Mouse (Mus musculus) heart, embryonic 13.5 days (tissue): ENCODE data around the gene Gm3139. TPM values are rescaled to one million over a fixed set of nuclear protein-coding genes. Genes with fewer than 3 reads are reported as not detected.
"Not testable (repeated sequence)": the region's sequence is repeated elsewhere in the genome, so short reads cannot be mapped to it uniquely, and the experiment has no call there.

ENCODE experiments used
- ATAC-seq: fragments of 200-750 bp; cut with Nextera tagmentation; 2 replicates; pipeline ENCODE4 v1.8.0; 2017; ENCODE audit warnings: moderate TSS enrichment; ENCODE audit not compliant: insufficient number of reproducible peaks, low FRiP score, low TSS enrichment; ENCODE audit errors: extremely low read depth
- H3K27ac ChIP-seq: fragments of 300-500 bp; sonication (generic); replicated peaks from 2 replicates; pipeline ENCODE4 v1.5.1; 2015; ENCODE audit warnings: moderate library complexity, mild to moderate bottlenecking, inconsistent platforms
- H3K27me3 ChIP-seq: fragments of 300-500 bp; sonication (generic); replicated peaks from 2 replicates; pipeline ENCODE4 v1.6.1; 2015; ENCODE audit warnings: mild to moderate bottlenecking, inconsistent platforms
- H3K36me3 ChIP-seq: fragments of 300-500 bp; sonication (generic); 2 replicates; pipeline ENCODE4 v1.6.1; 2015; ENCODE audit warnings: mild to moderate bottlenecking, inconsistent platforms
- H3K4me1 ChIP-seq: fragments of 300-500 bp; sonication (generic); 2 replicates; pipeline ENCODE4 v1.6.1; 2015; ENCODE audit warnings: inconsistent platforms
- H3K4me2 ChIP-seq: fragments of 300-500 bp; sonication (generic); 2 replicates; pipeline ENCODE4 v1.6.1; 2015; ENCODE audit warnings: inconsistent platforms, mild to moderate bottlenecking, moderate library complexity
- H3K4me3 ChIP-seq: fragments of 300-500 bp; sonication (generic); 2 replicates; pipeline ENCODE4 v1.5.1; 2015; ENCODE audit warnings: moderate library complexity, mild to moderate bottlenecking, inconsistent platforms
- H3K9ac ChIP-seq: fragments of 300-500 bp; sonication (generic); 2 replicates; pipeline ENCODE4 v1.6.1; 2015; ENCODE audit warnings: inconsistent platforms, mild to moderate bottlenecking, moderate library complexity
- H3K9me3 ChIP-seq: fragments of 300-500 bp; sonication (generic); 2 replicates; pipeline ENCODE4 v1.6.1; 2016; ENCODE audit warnings: inconsistent platforms
- WGBS: fragments of 180-500 bp; shearing (Covaris S2); methylation state at CpG from one replicate; pipeline ENCODE4 v1.1.7; 2015; ENCODE audit warnings: mixed read lengths; 5-methylcytosine and 5-hydroxymethylcytosine counted together
- polyA plus RNA-seq: library from polyadenylated mRNA; unstranded; fragments of >200 nt; fragmentation: Nextera tagmentation; extraction: Ambion mirVana; gene quantifications from 2 replicates; pipeline ENCODE4 v1.2.1, GENCODE M21; 2015

Gm3139 gene
- not detected in 2 replicates for polyA plus RNA-seq

DNA sequence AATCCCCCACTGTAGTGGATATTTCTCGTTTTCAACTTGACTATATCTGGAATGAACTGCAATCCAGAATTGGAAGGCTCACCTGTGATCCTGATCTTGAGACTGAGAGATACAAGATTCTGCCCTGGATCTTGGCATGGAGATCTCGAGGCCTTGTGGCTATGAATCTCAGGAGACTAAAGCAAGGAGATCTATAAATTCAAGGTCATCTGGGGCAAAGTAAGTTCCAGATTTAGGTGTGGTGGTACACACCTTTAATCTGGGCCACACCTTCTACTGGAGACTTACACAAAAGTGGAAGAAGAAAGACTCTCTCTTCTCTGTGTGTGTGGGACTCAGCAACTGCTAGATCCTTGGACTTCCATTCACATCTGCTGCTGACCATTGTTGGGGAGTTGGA lies at the start of gene Gm3139:
Gene Gm3139, plus strand, starts transcription at position 301 of the 400 bp plus-strand sequence.
- H3K36me3 ChIP-seq, H3K4me1 ChIP-seq, ATAC-seq, H3K4me2 ChIP-seq, H3K4me3 ChIP-seq, H3K27ac ChIP-seq, H3K9ac ChIP-seq, H3K27me3 ChIP-seq, H3K9me3 ChIP-seq: not testable (repeated sequence)
- WGBS, result no CpG with 5 or more reads among the region's 2 CpGs

Other genes with a start within 250 kb of the Gm3139 start
- not detected in 2 replicates for gene A430089I19Rik, start 219.5 kb upstream of the Gm3139 start, polyA plus RNA-seq
- not detected in 2 replicates for gene Gm6502, start 211.9 kb upstream of the Gm3139 start, polyA plus RNA-seq
- not detected in 2 replicates for gene AA792892, start 186.5 kb upstream of the Gm3139 start, polyA plus RNA-seq
- gene Gm7682, start 80.5 kb upstream of the Gm3139 start, polyA plus RNA-seq, result not detected in 2 replicates
- gene Gm3147, start 90.1 kb downstream of the Gm3139 start, polyA plus RNA-seq, result not detected in 2 replicates
- not detected in 2 replicates for gene Gm6509, start 97.7 kb downstream of the Gm3139 start, polyA plus RNA-seq
- not detected in 2 replicates for gene Gm6205, start 122.1 kb downstream of the Gm3139 start, polyA plus RNA-seq